Mouse (Mus musculus) C2C12 (cell line): ENCODE measurements around the gene Ppp2r5d.
A peak's percentile ranks its signal among the peaks of the same experiment; 100 is the strongest.

Experiments used
- CEBPB ChIP-seq: IDR thresholded peaks from one replicate; pipeline ENCODE4 v1.6.1; 2011; ENCODE audit warnings: low read depth, mild to moderate bottlenecking, control low read depth, moderate library complexity
- CTCF ChIP-seq: IDR thresholded peaks from one replicate; pipeline ENCODE4 v1.5.1; 2011; ENCODE audit not compliant: control insufficient read depth, insufficient read depth, insufficient read length
- MAX ChIP-seq: IDR thresholded peaks from one replicate; pipeline ENCODE4 v1.6.1; 2011; ENCODE audit warnings: mild to moderate bottlenecking, control low read depth
- MYOD1 ChIP-seq: IDR thresholded peaks from one replicate; pipeline ENCODE4 v1.6.1; 2011; ENCODE audit warnings: low read depth; ENCODE audit not compliant: control insufficient read depth, insufficient read length
- MYOG ChIP-seq: IDR thresholded peaks from one replicate; pipeline ENCODE4 v1.6.1; 2011; ENCODE audit not compliant: control insufficient read depth, insufficient read length; ENCODE audit errors: extremely low read depth
- USF1 ChIP-seq: IDR thresholded peaks from one replicate; pipeline ENCODE4 v1.6.1; 2011; ENCODE audit warnings: low read depth, mild to moderate bottlenecking, control low read depth, moderate library complexity

GRCm38 (mm10) chr17:46710959-46711597 is 6.2 kb upstream of the Ppp2r5d start, which contains the start of gene Pex6:
- no peak for TF ChIP-seq CTCF
- TF ChIP-seq MAX = peak; percentile 45
- no peak for TF ChIP-seq USF1
- no peak for TF ChIP-seq CEBPB
- no peak for TF ChIP-seq MYOG
- no peak for TF ChIP-seq MYOD1
